Mouse (Mus musculus) heart, embryonic 12.5 days (tissue): ENCODE measurements around the gene Chmp5. TPM values are rescaled to one million over a fixed set of nuclear protein-coding genes. Genes with fewer than 3 reads are reported as not detected.
"Not testable (repeated sequence)": the region's sequence is repeated elsewhere in the genome, so short reads cannot be mapped to it uniquely, and the experiment has no call there.

Source experiments
- ATAC-seq: fragments of 200-750 bp; cut with Nextera tagmentation; 2 replicates; pipeline ENCODE4 v1.8.0; 2017; ENCODE audit warnings: moderate TSS enrichment, moderate library complexity; ENCODE audit not compliant: insufficient number of reproducible peaks, low FRiP score
- H3K27ac ChIP-seq: fragments of 300-500 bp; sonication (generic); 2 replicates; pipeline ENCODE4 v1.5.1; 2016; ENCODE audit warnings: mild to moderate bottlenecking, moderate library complexity; ENCODE audit not compliant: poor library complexity, severe bottlenecking
- H3K27me3 ChIP-seq: fragments of 300-500 bp; sonication (generic); replicated peaks from 2 replicates; pipeline ENCODE4 v1.6.1; 2016; ENCODE audit warnings: mild to moderate bottlenecking, moderate library complexity
- H3K36me3 ChIP-seq: fragments of 300-500 bp; sonication (generic); 2 replicates; pipeline ENCODE4 v1.6.1; 2016; ENCODE audit warnings: mild to moderate bottlenecking, moderate library complexity
- H3K4me1 ChIP-seq: fragments of 300-500 bp; sonication (generic); replicated peaks from 2 replicates; pipeline ENCODE4 v1.6.1; 2016; ENCODE audit warnings: mild to moderate bottlenecking
- H3K4me2 ChIP-seq: fragments of 300-500 bp; sonication (generic); 2 replicates; pipeline ENCODE4 v1.6.1; 2016; ENCODE audit warnings: mild to moderate bottlenecking, moderate library complexity
- H3K4me3 ChIP-seq: fragments of 300-500 bp; sonication (generic); 2 replicates; pipeline ENCODE4 v1.5.1; 2016; ENCODE audit warnings: mild to moderate bottlenecking
- H3K9ac ChIP-seq: fragments of 300-500 bp; sonication (generic); 2 replicates; pipeline ENCODE4 v1.6.1; 2016; ENCODE audit warnings: mild to moderate bottlenecking, moderate library complexity
- H3K9me3 ChIP-seq: fragments of 300-500 bp; sonication (generic); replicated peaks from 2 replicates; pipeline ENCODE4 v1.6.1; 2016; ENCODE audit warnings: mild to moderate bottlenecking, moderate library complexity
- WGBS: fragments of 180-500 bp; shearing (Covaris S2); methylation state at CpG from one replicate; pipeline ENCODE4 v1.1.7; 2016; 5-methylcytosine and 5-hydroxymethylcytosine counted together
- polyA plus RNA-seq: library from polyadenylated mRNA; unstranded; fragments of >200 nt; fragmentation: Nextera tagmentation; extraction: Ambion mirVana; gene quantifications from 2 replicates; pipeline ENCODE4 v1.2.1, GENCODE M21; 2016

The Chmp5 gene
- polyA plus RNA-seq, 1 experiment from 2014 or later, result 76.2 TPM

DNA sequence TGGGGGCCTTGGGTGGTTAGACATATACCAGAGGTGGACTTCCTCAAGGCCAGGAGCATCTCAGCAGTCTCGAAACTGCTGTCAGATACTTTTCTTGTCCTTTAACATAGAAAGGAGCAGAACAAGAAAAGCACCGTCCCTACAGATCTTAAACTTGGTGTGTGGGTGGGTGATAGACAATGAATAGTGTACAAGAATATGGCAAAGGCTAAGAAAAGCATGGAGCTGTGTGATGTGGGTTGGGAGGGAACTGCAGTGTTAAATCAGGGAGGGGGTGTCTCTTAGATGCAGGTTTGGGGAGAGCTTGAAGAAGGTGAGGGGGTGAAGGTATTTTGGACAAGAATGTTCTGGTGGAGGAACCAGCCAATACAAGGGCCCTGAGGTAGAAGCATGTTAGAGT lies 27.6 kb upstream of the Chmp5 start:
- H3K27me3 ChIP-seq, result no peaks in the 10 kb centered on the region
- no peaks in the 10 kb centered on the region for H3K9me3 ChIP-seq
- H3K36me3 ChIP-seq, result no peaks in the 10 kb centered on the region
- H3K27ac ChIP-seq, result peak overlapping the region; percentile 47; the same call in 1 of the 2 replicates
- no peak overlapping the region for H3K4me3 ChIP-seq
- H3K9ac ChIP-seq, result no peak overlapping the region
- peaks cover 14% of the 10 kb centered on the region for H3K4me1 ChIP-seq
- ATAC-seq, result no peak
- H3K4me2 ChIP-seq, result no peak overlapping the region
- 56% methylated on average over 2 of the region's 2 CpGs for WGBS

DNA sequence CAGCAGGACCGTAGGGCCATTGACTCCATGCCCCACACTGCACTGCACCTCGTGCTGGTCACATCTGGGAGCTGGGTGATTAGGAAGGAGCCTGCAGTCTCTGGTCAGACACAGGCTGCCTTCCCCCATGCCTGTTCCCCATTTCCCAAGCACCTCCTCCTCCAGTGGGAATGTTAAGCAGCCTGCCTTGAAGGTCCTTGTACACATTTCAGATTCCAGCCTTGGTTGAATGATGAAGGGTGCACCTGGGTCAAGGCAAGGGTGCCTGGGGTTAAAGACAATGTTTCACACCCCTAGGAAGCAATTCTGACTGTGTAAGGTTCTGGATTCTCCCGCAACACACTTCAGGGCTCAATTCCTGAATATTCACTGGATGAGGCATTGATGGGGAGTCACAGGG lies 26.9 kb upstream of the Chmp5 start:
- H3K27ac ChIP-seq, result no peak overlapping the region
- H3K36me3 ChIP-seq, result no peaks in the 10 kb centered on the region
- 65% methylated on average over 3 of the region's 3 CpGs for WGBS
- no peaks in the 10 kb centered on the region for H3K9me3 ChIP-seq
- no peak overlapping the region for H3K4me3 ChIP-seq
- H3K9ac ChIP-seq, result no peak overlapping the region
- no peak for ATAC-seq
- no peak overlapping the region for H3K4me2 ChIP-seq
- H3K4me1 ChIP-seq, result peaks cover 14% of the 10 kb centered on the region
- no peaks in the 10 kb centered on the region for H3K27me3 ChIP-seq

DNA sequence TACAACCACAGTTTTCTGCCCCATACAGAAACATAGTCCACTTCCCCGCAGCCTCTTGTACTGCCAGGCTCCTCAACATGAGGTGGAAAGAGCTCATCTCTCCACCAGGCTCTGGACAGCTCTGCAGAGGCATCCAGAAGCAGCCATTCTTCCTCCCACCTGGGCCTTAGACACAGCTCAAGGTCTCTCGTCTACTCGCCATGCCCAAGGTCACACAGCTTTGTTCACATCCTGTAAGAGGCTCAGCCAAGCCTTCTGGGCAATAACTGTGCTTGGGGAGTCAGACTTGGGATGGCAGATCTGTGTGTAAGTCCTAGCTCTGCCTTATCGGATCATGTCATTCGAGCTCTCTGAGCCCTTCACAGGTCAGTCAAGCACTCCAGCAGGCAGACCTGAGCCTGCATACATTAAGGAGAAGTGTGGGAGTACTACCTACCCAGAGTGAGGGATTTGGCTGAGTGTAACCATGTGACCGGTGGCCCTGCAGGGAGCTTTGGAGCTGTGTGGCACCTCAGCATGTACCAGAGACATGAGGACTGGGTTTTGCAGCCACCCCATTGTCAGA lies 25.0 kb upstream of the Chmp5 start:
- no peak overlapping the region for H3K4me2 ChIP-seq
- no peak overlapping the region for H3K9ac ChIP-seq
- H3K9me3 ChIP-seq, result no peaks in the 10 kb centered on the region
- 58% methylated on average over 6 of the region's 6 CpGs for WGBS
- peaks cover 14% of the 10 kb centered on the region for H3K4me1 ChIP-seq
- H3K27ac ChIP-seq, result no peak overlapping the region
- no peaks in the 10 kb centered on the region for H3K36me3 ChIP-seq
- H3K4me3 ChIP-seq, result no peak overlapping the region
- H3K27me3 ChIP-seq, result no peaks in the 10 kb centered on the region
- no peak for ATAC-seq

DNA sequence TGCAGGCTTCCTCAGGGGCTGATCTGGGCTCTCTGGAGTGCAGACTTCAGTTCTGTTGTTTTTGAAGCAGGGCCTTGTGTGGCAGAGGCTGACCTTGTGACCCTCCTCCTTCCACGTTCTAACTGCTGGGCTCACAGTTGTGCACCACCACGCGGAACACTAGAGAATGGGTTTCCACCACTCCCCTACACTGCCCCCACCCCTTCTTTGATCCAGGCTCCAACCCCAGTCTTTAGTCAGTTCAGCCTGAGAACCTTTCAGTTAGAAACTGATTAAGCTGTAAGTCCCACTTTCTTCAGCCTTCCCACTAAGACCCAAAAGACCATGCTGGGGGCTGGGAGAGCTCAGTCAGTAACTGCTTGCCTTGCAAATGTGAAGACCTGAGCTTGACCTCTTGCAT lies 22.6 kb upstream of the Chmp5 start:
- H3K36me3 ChIP-seq, result no peaks in the 10 kb centered on the region
- H3K27me3 ChIP-seq, result no peaks in the 10 kb centered on the region
- peaks cover under 1% of the 10 kb centered on the region; the same call in 1 of the 2 replicates for H3K4me1 ChIP-seq
- H3K27ac ChIP-seq, result no peak overlapping the region
- WGBS, result 63% methylated on average over 3 of the region's 3 CpGs
- H3K4me3 ChIP-seq, result no peak overlapping the region
- H3K9ac ChIP-seq, result no peak overlapping the region
- ATAC-seq, result no peak
- H3K4me2 ChIP-seq, result no peak overlapping the region
- H3K9me3 ChIP-seq, result no peaks in the 10 kb centered on the region

DNA sequence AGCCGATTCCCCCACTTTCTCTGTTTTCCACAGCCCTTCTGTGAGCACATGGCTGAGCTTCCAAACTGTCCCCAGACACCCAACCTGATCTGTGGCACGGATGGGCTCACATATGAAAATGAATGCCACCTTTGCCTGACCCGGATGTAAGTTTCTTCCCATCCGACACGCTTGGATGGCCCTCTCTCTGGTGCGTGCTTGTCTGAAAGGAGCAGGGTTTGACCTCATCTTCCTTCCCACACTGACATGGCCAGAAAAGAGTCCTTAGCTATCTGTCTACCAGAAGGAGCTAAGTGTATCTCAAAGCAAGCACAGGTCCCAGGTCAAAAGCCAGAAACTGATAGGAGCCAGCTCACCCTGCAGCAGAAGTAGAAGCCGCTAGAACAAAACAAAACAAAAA lies 19.2 kb upstream of the Chmp5 start:
- no peaks in the 10 kb centered on the region for H3K27me3 ChIP-seq
- no peak for ATAC-seq
- H3K4me1 ChIP-seq, result no peaks in the 10 kb centered on the region
- 79% methylated on average over 7 of the region's 7 CpGs for whole genome bisulfite sequencing
- no peak overlapping the region for H3K9ac ChIP-seq
- no peak overlapping the region for H3K4me3 ChIP-seq
- H3K27ac ChIP-seq, result no peak overlapping the region
- H3K9me3 ChIP-seq, result no peaks in the 10 kb centered on the region
- H3K4me2 ChIP-seq, result no peak overlapping the region
- H3K36me3 ChIP-seq, result peaks cover 27% of the 10 kb centered on the region

DNA sequence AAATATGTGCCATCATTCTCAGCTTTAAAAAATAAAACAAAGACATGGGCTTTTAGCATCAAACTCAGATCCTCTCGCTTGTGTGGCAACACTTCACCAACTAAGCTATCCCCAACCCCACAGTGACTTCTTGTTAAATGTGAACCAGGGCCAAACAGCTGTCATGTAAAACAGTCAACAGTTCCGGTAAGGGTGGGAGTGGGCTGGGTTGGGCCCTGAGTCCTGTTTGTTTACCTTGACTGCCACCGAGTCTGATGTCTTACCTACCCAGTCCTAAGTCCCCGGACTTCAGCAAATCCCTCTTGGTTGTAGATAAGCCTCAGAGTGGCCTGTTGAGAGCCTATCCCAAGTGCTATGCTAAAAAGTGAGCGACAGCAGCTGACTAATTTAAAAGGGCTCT lies 14.5 kb upstream of the Chmp5 start:
- Histone ChIP-seq H3K4me2 (no peak overlapping the region), H3K27me3 (no peaks in the 10 kb centered on the region), H3K36me3 (peaks cover 70% of the 10 kb centered on the region), H3K9ac (no peak overlapping the region), H3K4me1 (no peaks in the 10 kb centered on the region), H3K27ac (no peak overlapping the region), H3K4me3 (no peak overlapping the region), H3K9me3 (no peaks in the 10 kb centered on the region)
- ATAC-seq, result no peak
- WGBS, result 71% methylated on average over 5 of the region's 5 CpGs

DNA sequence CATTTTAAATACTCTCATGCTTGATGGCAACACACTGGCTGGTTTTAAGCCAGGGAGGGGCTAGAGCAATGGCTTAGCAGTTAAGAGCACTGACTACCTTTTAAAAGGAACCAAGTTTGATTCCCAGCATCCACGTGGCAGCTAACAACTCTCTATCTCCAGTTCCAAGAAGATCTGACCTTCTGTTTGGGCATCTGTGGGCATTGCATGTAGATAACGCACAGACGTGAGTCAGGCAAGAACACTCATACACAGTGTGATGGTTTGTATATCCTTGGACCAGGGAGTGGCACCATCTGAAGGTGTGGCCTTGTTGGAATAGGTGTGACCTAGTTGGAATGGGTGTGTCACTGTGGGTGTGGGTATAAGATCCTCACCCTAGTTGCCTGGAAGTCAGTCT lies 13.8 kb upstream of the Chmp5 start:
- H3K36me3 ChIP-seq, result peaks cover 77% of the 10 kb centered on the region
- H3K27ac ChIP-seq, H3K9me3 ChIP-seq, H3K27me3 ChIP-seq, H3K4me3 ChIP-seq, H3K4me2 ChIP-seq, H3K4me1 ChIP-seq, H3K9ac ChIP-seq, ATAC-seq: not testable (repeated sequence)
- WGBS, result 83% methylated on average over 3 of the region's 3 CpGs

DNA sequence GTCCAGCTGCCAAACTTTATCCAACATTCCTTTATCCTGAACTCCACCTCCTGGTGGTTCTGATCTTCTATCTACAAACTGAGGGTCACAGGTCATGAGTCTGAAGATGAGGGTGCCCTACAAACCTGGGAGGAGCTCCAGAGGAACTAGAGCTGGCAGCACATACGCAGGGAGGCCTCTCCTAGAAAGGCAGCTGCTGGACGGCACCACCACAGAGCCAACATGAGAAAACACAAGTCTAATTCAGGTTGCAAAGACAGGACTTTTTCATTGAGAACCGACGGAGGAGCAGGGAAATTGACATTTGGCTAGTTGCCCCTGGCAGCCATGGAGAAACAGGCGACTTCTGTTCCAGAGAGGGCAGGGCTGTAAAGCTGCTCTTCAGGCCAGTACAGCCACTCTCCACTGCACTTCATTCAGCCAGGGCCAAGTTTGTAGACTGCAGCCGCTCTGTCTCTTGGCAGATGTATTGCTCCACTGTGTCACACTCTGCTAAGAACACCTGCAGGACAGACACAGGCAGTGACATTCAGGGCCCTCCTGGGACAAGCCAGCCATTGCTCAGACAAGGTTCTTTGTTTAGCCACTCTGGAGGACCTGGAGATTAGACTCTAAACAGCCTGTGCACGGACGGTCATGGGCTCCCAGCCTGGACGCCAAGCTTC lies 11.9 kb upstream of the Chmp5 start:
- 85% methylated on average over 9 of the region's 9 CpGs for WGBS
- H3K9me3 ChIP-seq, result peaks cover 8% of the 10 kb centered on the region
- H3K4me1 ChIP-seq, result no peaks in the 10 kb centered on the region
- ATAC-seq, result no peak
- H3K4me2 ChIP-seq, result no peak overlapping the region
- H3K9ac ChIP-seq, result no peak overlapping the region
- no peak overlapping the region for H3K27ac ChIP-seq
- H3K27me3 ChIP-seq, result no peaks in the 10 kb centered on the region
- no peak overlapping the region for H3K4me3 ChIP-seq
- peaks cover 96% of the 10 kb centered on the region for H3K36me3 ChIP-seq

DNA sequence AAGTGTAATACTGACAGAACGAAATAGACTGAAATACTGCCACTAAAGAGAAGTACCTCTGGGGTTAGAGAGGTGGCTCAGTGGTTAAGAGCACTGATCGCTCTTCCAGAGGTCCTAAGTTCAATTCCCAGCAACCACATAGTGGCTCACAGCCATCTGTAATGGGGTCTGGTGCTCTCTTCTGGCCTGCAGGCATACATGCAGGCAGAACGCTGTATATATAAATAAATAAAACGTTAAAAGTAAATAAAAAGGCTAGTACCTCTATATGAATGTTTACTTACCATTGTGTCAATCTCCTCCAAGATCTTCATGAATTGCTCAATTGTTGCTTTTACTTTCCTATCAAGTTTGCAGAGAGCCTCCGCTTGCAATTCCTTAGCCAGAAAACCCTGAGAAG lies 9.4 kb upstream of the Chmp5 start:
- Histone ChIP-seq H3K9me3 (peaks cover 8% of the 10 kb centered on the region), H3K27me3 (no peaks in the 10 kb centered on the region)

DNA sequence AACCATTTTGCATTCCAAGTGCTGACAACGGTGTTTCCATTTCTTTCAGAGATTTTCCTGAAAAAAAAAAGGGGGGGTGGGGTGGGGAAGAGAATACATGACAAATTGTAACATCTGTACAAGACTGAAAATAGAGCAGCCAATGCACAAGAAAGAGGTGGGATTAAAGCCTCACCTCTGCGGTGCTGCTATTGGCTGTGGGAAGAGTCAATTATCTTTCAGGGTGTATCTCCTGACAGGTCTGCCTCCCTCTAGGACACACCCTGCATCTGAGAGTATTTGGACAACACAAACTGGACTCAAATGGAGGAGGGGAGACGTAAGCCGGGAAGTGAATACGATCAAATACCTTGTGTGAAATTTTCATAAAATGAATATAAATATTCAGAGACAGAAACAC lies 4.6 kb upstream of the Chmp5 start:
- no peaks in the 10 kb centered on the region for H3K27me3 ChIP-seq
- no peak overlapping the region for H3K27ac ChIP-seq
- no peak for ATAC-seq
- no peak overlapping the region for H3K4me2 ChIP-seq
- H3K4me3 ChIP-seq, result no peak overlapping the region
- WGBS, result 95% methylated on average over 5 of the region's 5 CpGs
- no peak overlapping the region for H3K9ac ChIP-seq
- peaks cover 71% of the 10 kb centered on the region for H3K36me3 ChIP-seq
- peaks cover 8% of the 10 kb centered on the region for H3K9me3 ChIP-seq
- peaks cover 11% of the 10 kb centered on the region for H3K4me1 ChIP-seq

More for the DNA sequence above, 9.4 kb upstream of the Chmp5 start:
- 92% methylated on average over 5 of the region's 5 CpGs for WGBS
- Histone ChIP-seq H3K4me1 (no peaks in the 10 kb centered on the region), H3K4me2 (no peak overlapping the region), H3K27ac (no peak overlapping the region), H3K36me3 (peaks cover 96% of the 10 kb centered on the region), H3K4me3 (no peak overlapping the region), H3K9ac (no peak overlapping the region)
- ATAC-seq, result no peak

DNA sequence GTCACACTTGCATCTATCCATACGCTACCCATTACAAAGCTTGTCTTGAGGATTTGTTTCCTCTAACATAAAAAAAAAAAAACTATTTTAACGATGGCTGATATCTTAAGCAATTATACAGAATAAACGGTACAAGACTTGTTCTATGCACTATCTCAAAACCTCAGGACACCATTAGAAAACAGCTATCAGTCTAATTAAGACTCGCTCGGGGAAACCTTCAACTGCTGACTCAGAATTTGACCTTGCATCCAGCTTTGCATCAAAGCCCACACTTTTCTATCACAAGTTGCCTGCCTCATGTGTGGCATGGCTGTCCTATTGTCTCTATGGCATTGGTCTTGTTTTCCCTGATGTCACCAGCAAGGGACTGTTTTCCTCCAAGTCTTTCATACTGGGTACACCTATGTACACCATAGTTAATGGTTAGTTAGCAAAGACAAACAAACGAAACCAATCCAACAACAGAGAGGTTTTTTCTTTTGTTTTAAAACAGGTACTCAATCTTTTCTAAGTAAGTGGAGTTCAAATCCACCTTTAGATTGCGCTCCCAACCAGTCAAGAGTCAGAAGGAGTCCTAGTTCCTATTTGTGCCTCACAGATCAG lies 1.6 kb upstream of the Chmp5 start:
- ATAC-seq, result no peak
- Histone ChIP-seq H3K36me3 (peaks cover 53% of the 10 kb centered on the region), H3K4me1 (peaks cover 20% of the 10 kb centered on the region), H3K27me3 (no peaks in the 10 kb centered on the region), H3K4me2 (peak overlapping the region; percentile 78), H3K9me3 (no peaks in the 10 kb centered on the region), H3K4me3 (peak overlapping the region; percentile 82), H3K9ac (peak overlapping the region; percentile 93), H3K27ac (no peak overlapping the region)
- WGBS, result 82% methylated on average over 7 of the region's 7 CpGs
